Mouse (Mus musculus): ENCODE data around the gene Mcrip1.
"Not testable (repeated sequence)": the region's sequence is repeated elsewhere in the genome, so short reads cannot be mapped to it uniquely, and the experiment has no call there.

Gene Mcrip1

DNA sequence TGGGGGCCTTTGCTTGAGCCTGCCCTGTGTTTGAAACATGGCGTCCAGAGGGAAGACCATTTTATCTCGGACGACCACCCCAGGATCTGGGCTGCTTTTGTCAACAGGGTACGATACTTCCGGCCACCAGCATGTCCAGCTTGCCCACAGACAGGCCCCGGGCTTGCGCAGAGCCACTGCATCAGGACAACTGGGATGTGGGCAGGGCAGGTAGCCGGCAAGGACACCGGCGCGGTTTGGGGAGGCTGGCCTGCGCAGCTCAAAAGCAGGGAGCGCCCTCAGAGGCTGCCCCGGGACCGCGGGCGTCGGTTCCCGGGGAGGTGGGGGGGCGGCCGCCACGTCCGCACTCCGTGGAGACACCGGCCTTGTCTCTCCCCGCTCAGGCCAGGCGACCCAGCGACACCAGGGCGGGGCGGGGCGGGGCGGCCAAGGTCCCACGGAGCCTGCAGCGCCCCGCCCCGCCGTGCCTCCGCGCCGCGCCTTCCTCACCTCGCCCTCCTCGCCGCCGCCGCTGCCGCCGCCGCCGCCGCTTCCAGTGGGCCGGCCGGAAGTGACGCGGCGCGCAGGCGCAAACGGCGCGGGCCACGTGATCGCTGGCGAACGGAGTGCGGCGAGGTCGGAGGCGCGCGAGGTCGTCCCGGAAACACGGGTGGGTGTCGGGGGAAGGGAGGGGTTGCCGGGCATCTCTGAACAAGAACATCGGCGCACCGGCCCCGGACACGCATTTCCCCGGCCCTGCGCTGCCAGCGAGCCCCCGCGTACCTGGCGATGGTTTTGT, at the start of gene Mcrip1:
TSS of gene Mcrip1 (minus strand) at position 560 of the 778 bp plus-strand sequence.
- DNase-seq: peak; percentile 90

- DNase-seq: no peak
Observed at GRCm38 (mm10) chr11:120598990-120599549, 49.5 kb upstream of the Mcrip1 start.

DNA sequence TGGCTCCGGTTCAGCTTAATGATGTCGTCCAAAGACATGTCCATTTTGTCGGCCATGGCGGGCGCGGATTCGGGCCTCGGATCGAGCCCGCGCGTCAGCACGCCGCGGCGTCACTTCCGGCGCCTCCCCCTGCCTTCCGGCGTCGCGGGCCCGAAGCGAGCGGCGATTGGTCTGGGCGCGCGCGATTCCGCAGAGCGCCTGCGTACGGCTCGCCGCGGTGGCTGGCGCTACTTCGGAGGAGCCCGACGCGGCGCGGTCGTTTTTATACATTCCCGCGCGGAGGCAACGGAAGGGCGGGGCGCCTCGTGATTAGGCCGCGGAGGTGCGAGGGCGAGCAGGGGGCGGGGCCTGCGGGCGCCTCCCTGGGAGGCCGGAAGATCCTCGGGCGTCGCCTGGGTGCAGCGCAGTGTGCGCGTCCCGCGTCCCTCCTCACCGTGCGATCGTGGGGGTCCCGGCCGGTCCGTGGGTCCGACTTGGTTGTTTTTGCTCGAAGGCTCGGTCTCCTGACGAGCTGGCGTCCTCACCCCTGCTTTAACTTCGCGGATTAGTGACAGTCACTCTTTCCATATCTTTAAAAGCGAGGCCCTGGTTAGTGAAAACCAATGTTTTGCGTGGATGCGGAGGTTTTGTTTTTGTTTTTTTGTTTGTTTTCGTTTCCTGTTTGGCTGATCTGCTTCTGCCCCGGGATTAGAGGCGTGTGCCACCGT, 48.9 kb upstream of the Mcrip1 start, which contains the start of the genes Alyref and Anapc11:
TSS of gene Alyref (minus strand) at position 83 of the 707 bp plus-strand sequence.
TSS of gene Anapc11 (plus strand) at position 139 of the 707 bp plus-strand sequence.
- peak; percentile 90 for DNase-seq

- DNase-seq: no peak
Observed at GRCm38 (mm10) chr11:120597240-120598235, 48.0 kb upstream of the Mcrip1 start.

GRCm38 (mm10) chr11:120588531-120588930, 39.0 kb upstream of the Mcrip1 start:
- no peak for DNase-seq

DNA sequence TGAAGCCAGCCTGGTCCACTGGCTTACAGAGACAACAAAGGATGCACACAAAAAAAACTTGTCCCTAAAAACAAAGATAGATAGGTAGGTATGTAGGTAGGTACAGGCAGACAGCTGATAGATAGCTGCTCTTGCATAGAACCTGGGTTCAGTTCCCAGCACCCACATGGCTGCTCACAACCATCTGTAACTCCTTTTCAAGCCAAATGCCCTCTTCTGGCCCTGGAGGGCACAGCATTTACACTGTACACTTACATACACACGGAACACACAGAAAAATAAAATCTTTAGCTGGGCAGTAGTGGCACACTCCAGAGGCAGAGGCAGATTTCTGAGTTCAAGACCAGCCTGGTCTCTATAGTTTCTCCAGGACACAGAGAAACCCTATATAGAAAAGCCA, 34.4 kb upstream of the Mcrip1 start:
- DNase-seq: no peak

- not testable (repeated sequence) for DNase-seq
Observed at GRCm38 (mm10) chr11:120582982-120583293, 33.4 kb upstream of the Mcrip1 start.

DNA sequence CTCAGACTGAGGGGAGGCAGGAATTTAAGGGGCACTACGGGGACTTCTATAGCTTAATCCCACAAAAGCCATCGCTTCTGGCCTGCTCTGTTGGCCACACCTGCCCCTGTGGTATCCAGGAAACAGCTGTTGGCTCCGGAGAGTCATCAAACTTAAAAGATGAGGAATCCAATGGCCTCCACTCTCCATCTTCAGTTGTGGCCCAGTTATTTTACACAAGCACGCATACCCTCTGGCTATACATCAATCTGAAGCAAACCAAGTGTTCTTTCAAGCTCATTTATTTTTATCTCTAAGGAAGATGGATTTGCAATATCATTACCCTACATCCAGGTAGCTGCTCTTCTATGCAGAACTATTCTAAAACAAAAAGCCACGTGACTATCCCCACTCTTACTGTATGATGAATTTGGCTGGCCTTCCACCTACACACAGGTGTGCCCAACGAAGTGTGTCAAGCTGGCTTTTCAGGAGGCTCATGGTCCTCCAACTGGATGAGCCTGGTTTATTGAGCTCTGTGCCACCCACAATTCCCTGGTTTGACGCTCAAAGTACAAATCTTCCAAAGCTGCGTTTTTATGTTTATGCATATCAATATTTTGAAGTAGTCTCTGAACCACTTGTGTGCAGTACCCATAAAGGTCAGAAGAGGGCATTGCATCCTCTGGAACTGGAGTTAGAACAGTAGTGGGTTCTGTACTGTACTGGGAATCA, 32.9 kb upstream of the Mcrip1 start:
- no peak for DNase-seq

- peak; percentile 85 for DNase-seq
Observed at GRCm38 (mm10) chr11:120581490-120582267, 32.2 kb upstream of the Mcrip1 start, which contains the start of gene Arhgdia. Arhgdia (minus strand) TSS chr11:120581624.

DNA sequence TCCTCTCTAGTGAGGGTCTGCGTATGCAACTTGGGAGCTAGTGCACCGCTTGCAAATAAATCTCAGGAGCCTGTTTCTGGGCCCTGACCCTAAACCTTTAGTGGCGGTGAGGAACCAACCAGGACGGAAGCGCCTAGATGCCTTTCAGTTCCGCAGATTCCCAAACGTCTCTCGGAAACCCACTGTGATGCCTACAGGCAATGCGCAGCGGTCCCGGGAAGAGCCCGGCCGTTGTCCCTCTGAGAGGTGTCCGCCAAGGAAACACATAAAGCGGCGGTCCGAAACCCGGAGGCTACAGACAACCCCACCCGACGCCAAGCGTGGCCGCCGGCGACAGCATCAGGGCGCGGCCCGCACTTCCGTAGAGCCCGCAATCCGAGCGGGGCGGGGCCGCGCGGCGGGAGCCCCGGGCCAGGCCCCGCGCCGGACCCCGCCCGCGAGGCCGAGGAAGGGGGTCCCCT, 31.4 kb upstream of the Mcrip1 start:
- DNase-seq: no peak

GRCm38 (mm10) chr11:120580190-120580589, 30.7 kb upstream of the Mcrip1 start:
- DNase-seq: no peak

- DNase-seq: peak; percentile 71
Observed at GRCm38 (mm10) chr11:120579316-120580107, 30.0 kb upstream of the Mcrip1 start.

DNA sequence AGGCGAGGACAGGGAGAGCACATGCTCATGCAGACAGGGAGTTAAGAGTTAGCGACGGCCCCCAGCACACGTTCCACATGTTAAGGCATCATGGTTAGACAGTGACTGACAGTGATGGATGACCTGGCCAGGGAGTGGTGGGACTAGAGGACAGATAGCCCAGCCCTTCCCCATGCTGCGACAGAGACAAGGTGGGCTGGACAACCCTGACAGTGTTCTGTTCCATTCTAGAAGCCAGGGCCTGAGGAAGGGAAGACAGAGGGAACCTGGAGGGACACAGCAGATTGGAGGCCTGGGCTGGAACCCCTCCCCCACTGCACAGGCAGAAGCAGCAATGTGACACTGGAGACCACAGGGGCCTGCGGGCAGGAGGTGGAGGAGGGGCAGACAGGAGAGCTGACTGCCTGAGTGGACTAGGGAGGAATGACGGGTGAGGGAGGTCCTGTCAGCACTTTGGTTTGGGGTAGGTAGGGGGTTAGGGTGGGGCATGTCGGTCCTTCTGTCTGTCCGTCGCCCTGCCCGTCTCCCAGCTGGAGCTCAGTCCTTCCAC, 29.2 kb upstream of the Mcrip1 start:
- no peak for DNase-seq

GRCm38 (mm10) chr11:120578024-120578693, 28.6 kb upstream of the Mcrip1 start:
- no peak for DNase-seq

- no peak for DNase-seq
Observed at GRCm38 (mm10) chr11:120577211-120578023, 27.9 kb upstream of the Mcrip1 start.

DNA sequence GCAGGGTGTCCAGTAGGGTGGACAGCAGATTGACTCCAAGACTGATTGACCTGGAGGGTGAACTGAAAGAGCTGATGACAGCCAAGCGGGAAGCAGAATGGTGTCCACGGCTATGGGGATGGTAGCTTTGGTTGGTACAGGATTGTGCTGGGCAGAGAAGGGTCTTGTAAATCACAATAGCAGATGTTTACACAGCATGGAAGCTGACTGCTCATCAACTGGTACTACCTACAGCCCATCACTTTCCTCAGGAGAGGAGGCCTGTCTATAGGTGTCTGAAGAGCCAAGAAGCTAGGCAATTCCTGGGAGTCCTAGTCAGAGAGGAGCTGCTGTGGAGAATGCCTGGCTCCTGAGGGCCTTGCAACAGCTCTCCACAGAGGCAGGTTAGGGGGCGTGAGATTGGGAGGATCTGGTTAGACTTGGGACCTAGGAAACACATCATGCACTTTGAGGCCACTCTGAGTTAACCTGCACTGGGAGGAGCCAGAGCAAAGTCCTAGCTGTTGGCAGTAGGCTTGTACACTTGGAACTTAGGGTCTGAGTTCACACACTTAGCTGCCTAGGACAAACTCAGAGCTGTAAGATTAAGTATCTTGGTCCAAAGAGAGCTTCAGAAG, 26.9 kb upstream of the Mcrip1 start:
- no peak for DNase-seq

DNA sequence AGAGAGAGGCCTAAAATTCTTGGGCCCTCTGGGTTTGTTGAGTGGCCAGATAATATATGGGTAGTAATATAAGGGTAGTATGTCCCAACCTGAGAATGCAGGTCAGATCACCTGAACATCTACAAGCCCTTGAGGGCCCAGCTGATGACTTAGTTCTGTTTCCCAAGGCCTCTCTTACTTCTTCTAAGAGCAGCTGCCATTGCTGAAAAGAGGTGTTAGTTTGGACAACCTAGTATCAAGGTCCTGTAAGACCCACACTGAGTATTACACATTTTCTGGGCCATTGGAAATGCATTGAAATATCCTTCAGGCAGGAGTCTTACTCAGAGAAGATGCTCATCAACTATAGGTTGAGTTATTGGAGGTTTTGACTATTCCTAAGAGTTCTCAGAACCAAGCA, 26.4 kb upstream of the Mcrip1 start:
- no peak for DNase-seq

- no peak for DNase-seq
Observed at GRCm38 (mm10) chr11:120575046-120575445, 25.5 kb upstream of the Mcrip1 start.

Data from cerebellum, adult 11 months (tissue).